Mouse (Mus musculus): ENCODE data around the gene Wbp1.

- TF ChIP-seq CTCF (IDR thresholded peaks at IDR 0.05; ENCODE audit: low read depth) (no peak), EP300 (IDR thresholded peaks at IDR 0.05; ENCODE audit: low read depth) (no peak)
These were observed 25.9 kb upstream of the Wbp1 start for GRCm38 (mm10) chr6:83147280-83147679.
